Mouse (Mus musculus) monocyte, adult 5-6 weeks (primary cell): Measurements from ENCODE around the gene Ccdc57. TPM values are rescaled to one million over a fixed set of nuclear protein-coding genes. Genes with fewer than 3 reads are reported as not detected.

Experiments
- ATAC-seq: fragments of 153-309, 156-312 bp; replicated peaks from 2 replicates; pipeline ENCODE4 v1.8.0; 2017; ENCODE audit warnings: mild to moderate bottlenecking; ENCODE audit not compliant: low TSS enrichment, insufficient number of reproducible peaks, severe bottlenecking, poor library complexity, low FRiP score
- total RNA-seq: library from RNA; stranded (forward); fragments of 200-1000, 200-491, 200-594 nt; gene quantifications from 3 replicates; pipeline ENCODE4 v1.2.3, GENCODE M21; 2017

Gene Ccdc57
- total RNA-seq, 1 experiment from 2014 or later, result 0.57 TPM

DNA sequence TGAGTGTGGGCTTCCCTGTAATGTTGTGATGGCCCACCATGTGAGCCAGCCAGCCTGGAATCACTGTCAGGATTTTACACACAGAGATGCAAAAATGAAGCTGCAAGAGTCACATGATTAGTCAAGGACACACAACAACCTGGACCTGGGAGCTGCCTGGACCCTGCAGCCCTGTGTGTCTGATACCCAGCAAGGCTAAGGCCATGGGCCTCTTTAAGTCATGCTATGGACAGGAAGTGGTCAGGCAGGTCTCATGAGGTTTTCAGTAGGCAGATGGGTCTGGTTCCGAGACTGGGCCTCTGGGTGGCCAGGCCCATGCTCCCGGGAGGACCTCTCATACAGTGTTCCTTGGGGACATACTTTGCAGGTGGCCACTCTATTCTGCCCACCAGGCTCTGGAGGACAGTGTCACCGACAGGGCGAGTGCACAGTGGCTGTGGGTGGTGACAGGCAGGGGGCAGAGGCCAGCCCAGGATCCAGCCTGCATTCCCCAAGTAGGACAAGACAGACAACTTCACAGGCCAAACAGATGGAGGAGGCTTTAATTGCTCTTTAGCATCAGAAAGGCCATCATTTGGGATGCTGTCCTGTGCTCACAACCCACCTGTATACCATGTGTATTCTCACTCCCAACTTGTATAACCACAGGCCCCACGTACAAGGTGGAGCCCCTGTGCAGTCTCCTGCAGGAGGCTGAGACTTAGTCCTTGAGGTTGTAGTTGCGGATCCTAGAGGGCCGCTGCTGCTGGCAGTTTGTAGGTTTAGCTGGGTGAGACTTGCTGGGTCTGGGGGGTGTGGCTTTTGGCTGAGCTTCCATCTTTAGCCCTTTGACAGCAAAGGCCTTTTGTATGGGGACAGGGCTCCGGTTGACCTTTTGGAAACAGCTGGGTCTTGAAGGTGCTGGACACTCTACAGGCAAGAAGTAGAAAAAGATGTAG, 106.4 kb downstream of the Ccdc57 start:
- no peak for ATAC-seq

DNA sequence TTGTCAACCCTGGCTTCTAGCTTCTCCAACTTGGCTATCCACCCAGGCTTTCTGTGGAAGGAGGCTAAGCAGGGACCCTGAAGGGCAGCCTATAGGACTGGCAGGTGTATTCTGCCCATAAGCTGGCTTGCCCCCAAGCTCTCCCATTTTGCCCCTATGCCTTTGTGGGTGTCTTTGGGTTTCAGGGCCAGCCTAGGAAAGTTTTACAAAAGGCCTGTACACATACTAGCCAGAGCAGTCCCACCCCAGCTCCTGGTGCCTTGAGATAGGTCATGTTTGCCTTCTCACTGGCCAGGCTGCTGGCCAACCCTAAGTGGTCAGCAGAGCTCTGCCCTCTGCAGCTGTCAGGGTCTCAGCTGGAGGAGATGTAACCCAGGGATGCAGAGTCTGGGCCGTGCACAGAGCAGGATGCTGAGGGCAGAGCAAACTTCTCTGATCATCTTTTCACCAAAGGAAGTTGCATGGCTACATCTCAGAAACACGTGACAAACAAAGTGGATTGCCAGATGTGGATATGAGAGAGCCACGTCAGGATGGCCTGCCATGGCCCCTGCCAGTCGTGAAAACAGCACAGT, 107.3 kb downstream of the Ccdc57 start:
- ATAC-seq, result no peak

DNA sequence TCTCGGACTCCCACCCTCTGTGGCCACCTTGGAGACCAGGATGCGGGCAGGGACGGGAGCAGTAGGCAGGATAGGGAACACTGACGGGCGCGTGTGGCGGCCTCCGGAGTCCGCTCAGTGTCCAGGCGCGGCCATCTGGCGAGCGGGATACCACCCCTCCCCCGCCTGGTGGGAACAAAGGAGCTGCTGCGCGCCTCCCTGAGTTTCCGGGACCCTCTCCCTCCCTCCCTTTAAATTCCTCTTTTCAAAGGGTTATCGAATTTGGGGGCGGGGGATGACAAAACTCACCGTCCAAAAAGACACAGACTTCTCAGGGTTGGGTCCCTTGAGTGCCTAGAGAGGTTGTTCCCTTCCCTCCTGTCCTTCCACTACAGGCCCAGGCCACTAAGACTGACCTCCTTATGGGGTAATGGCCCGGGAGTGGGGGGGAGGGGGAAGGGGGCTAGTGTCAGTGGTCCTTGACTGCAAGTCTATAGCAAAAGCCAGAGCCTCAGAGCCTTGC, 107.8 kb downstream of the Ccdc57 start:
- peak; percentile 14; the same call in 1 of the 2 replicates for ATAC-seq

DNA sequence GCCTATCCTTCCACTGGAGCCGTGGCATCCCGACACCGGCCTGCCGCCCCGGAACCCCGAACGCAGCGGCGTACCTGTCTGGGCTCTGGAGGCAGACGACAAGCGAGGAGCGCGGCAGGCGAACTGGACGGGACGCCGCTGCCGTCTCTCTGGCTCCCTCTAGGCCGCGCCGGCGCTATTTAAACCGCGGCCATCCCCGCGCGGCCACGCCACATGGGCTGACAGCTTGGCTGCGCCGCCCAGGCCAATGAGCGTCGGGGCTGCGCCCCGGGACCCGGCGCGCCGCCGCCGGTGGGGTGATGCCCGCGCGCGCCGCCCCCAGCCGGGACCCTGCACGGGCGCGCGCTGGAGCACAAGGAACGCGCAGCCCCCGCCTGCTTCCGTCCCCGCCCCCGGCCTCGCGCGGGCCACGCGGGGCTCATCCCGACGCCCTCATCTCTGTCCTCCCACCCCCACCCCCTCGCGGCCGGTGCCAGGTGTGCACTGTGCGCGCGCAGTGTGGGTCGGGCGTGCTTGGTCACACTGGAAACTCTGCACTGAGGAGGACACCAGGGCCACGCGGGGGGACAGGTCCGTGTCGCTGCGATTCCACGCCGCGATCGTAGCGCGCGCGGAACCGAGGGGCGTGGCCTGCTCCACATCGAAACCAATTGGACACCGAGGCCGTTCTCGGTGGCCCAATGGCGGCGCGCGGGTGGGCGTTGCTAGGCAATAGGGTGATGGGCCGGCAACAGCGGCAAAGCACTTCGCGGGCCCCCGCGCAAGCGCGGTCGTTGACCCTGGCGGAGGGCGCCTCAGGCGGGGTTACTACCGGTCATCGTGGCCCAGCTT, 108.5 kb downstream of the Ccdc57 start, which contains the start of gene Fasn:
Gene Fasn, minus strand, starts transcription at position 592 of the 831 bp plus-strand sequence.
- peak; percentile 75 for ATAC-seq

DNA sequence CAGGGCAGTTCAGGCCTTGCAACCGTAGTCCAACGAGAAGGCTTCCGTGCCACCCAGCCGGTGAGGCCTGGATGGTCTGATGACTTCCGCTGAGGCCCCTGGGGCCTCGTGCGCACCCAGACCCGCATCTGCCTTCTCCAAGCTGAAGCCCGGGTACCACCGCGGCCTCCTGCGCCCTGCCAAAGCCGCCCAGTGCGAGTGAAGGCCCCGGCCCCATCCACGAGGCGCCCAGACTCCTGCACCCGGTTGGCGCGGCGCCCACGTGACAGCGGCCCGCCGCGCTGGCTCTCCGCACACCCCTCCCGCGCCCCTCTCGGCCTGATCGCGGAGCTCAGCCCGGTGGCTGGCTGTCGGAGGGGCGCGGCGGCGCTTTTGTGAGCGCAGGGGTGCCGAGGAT, 109.1 kb downstream of the Ccdc57 start:
- ATAC-seq, result no peak

DNA sequence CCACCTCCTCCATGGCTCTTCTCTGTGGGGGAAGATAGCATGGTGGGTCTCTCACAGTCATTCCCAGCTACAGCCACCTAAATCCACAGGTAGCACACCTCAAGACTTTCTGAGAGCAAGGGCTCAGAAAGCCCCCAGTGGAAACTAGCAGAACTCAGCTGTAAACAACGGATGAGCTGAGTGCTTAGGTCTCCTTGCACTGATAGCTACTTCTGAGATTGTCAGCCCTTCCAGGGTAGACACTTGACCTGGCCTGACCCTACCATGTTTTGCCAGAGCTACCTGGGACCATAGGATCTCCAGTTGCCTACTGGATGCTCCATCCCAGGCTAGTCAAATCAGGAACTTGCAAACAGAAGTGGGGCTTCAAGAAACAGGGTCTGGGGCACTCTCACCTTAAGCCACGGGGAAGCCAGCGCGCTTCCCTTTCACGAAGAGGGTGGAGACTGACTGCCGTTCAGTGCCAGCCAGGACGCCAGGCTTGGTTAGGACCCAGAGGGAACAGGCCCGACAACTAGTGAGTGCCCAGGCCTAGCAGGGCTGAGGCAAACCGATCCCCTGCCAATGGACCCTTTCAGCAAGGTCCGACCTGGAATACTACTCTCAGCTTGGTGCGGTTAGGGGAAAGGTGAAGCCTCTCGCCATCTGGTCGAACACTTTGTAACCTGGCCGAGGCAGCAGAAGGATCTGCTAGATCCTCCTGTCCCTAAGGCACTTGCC, 109.7 kb downstream of the Ccdc57 start:
- ATAC-seq, result 0 out of 2 replicates have a peak, but pooled peaks have one; percentile 7

DNA sequence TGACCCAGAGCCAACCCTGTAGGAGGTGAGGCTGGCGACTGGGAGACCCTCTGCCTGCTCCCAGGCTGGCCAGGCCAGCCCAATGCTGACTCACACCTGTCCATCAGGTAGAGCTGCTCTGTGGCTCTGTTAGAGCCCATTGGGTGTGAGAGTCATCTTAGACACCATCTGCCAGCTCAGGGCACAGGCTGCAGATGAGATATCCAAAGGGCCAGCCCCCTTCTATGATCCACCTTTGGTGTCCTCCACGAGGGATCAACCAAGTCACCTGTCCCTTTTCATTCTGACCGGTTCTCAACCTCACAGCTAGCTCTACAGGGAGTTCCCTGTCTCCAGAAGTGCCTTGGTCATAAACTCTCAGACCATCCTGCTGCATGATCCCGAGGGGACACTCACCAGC, 110.4 kb downstream of the Ccdc57 start:
- ATAC-seq, result no peak

DNA sequence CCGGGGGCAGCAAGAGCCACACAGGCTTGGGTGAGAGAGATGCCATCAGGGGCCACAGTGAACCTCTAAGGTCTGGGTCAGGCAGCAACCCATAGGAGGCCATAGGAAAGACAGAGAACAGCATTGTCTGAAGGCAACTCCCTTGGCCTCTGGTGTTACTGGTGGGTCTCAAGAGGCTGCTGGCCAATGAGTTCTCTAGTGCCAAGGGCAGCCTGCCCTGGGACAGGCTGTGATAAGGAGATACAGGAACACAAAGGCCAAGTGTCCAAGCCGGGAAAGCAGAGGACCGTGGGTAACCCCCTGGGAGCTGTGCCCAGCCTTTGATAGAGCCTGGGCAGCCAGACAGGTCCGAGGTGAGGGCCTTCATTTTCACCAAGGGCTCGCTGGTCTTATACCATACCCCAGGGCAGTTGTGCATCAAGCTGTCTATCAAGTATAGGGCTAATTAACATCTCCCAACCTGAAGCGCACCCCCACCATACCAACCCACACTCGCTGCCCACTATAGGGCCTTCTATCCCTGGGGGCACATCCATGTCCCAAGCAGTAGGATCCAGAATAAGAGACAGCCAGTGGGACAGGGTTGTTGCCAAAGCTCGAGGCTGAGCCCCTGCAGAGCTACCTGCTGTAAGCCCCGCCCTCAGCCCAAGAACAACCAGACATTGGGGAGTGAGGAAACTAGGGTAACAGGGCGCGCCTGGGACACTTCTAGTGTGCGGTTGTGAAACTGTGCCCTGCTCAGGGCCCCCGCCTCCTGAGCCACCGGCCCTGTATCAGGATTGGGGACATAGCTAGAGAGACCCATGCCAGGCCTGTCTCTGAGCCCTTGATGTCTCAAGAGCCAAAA, 111.4 kb downstream of the Ccdc57 start:
- ATAC-seq, result no peak

DNA sequence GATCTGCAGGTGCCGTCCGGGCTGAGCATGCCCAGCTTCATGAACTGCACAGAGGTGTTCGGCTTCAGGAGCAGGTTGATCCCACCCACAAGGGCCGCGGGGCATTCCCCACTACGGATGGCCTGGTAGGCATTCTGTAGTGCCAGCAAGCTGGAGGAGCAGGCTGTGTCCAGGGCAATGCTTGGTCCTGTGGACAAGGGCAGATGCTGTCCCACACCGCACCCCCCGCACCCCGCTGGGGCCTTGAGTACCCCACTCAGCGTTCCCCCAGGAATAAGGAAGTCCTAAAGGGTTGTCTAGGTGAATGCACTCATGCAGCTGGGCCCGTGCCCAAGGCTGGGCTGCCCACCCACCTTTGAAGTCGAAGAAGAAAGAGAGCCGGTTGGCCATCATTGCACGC, 112.1 kb downstream of the Ccdc57 start:
- no peak for ATAC-seq

DNA sequence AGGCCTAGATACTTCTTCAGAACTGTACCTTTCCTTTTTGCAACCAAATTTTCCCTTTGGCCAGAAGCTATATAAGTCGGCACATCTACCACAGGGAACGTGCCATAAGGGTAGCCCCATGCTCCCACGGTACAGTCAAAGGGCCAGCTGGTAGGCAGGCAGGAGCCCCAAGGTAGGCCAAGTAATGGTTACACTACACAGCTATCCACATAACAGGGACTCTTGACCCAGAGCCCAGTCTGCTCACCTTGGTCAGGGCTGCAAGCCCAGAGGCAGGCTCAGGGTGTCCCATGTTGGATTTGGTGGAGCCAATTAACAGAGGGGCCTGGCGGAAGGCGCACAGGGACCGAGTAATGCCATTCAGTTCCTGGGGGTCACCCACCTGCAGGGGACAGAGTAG, 113.1 kb downstream of the Ccdc57 start:
- no peak for ATAC-seq

DNA sequence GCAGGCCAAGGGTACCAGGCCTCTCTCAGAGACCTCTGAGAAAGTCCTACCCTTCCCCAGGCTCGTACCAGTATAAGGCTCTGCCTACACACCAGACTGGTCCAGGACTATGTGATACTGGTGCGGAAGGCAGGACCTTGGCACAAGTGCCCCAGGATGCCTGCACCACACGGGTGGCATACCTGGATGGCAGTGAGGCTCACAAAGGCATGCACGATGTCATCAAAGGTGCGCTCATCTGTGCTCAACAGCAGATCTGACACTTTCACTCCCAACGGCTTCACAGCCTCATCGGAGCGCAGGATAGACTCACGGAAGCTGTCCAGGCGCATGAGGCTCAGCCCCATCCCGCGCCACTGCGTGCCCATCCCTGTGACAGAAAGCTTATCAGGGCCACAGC, 114.4 kb downstream of the Ccdc57 start:
- ATAC-seq, result no peak

DNA sequence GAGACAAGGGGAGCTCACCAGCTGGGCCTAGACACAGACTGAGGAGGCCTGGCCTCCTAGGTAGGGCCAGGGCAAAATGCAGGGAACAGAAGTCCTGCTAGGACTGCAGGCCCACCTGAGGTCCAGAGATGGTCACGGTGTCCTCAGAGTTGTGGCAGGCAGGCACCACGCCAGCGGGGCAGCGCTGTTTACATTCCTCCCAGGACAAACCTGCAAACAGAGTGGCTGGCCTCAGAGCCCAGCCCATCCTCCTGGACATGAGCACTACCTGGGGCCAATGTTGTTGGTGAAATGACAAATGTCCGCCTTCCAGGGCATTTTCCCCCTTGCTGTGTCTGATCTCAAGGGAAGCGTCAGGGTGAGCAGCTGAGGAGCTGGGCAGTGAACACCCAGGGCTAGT, 115.3 kb downstream of the Ccdc57 start:
- no peak for ATAC-seq

DNA sequence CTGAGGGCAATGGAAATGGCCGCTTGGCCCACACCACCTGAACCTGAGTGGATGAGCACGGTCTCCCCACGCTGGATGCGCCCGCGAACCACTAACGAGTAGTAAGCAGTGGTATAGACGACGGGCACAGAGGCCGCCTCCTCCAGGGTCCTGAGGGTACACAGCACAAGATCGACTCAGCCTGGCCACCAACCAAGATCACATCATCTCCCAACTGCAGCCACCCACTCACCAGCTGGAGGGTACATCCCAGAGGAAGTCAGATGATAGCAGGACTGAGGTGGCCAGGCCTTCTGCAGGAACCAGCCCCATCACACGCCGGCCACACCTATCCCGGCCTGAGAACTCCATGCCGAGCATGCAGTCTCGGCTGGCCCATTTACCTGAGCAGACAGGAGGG, 120.6 kb downstream of the Ccdc57 start:
- ATAC-seq, result no peak

DNA sequence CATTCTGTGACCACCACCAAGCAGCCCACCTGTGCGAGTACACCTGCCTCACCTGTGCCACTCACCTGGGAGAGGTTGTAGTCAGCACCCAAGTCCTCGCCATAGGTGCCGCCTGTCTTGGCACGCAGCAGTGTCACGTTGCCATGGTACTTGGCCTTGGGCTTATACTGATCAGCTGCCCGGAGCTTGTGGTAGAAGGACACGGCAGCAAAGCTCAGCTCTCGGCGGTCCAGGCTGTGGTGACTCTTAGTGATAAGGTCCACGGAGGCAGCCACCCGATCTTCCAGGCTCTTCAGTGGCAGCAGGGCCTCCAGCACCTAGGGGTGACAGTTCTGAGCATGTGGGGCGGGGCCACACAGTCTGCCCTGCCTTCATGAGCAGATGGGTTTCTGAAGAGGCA, 124.7 kb downstream of the Ccdc57 start:
- no peak for ATAC-seq

DNA sequence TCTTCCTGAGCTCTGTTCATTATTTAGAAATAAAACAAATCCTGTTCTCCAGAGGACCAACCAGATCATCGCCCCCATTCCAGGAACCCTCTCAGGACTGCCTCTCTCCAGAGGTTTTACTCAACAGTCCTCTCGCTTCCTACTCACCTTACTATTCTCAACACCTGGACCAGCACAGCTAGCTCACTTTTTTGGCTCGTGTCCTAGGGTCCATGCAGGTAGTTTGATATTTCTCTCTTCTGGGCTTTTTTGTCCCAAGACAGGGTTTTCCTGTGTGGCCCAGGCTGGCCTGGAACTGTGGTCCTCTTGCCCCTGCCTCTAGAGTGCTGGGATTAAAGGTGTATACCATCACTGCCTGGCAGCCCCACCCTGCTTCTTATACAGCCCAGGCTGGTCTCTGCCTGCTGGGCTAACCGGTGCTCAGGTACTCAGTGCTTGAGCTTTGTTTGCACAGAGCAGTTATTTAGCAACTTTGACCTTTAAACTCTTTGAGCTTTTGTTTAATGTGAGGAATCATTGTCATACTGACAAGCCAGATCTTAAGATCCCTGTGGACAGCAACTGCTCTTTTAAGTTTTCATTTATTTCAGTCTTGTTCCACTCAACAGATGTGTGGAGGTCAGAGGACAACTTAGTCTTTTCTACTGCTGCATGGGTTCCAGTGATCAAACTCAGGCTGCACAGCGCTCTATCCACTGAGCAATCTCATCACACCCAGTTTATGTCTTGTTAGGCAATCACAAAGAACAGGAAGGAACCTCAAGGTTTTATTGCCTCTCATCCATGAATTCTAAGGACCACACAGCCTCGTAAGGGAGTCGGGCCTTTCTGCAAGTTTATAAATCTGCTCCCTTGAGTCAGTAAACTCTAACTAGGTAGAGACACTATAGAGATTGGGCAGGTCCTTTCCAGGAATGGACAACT, 127.0 kb downstream of the Ccdc57 start:
- no peak for ATAC-seq

DNA sequence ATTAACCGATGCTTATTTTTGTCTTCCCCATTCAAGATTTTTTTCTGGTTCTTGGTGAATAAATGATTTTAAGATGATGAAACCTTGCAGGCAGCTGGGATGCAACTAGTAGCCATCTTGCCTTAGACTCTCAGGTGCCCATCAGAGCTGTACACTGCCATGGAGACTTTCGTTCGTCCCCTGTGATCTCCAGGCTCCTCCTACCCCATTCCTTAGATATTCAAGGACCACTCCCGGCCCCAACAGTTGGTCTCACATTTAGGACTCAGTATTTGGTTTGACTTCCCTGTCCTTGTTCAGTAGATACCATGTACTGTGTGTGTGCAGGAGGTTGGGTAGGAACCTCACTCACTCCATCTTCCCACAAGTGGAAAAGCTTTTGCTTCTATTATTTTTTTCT, 127.9 kb downstream of the Ccdc57 start:
- ATAC-seq, result no peak

DNA sequence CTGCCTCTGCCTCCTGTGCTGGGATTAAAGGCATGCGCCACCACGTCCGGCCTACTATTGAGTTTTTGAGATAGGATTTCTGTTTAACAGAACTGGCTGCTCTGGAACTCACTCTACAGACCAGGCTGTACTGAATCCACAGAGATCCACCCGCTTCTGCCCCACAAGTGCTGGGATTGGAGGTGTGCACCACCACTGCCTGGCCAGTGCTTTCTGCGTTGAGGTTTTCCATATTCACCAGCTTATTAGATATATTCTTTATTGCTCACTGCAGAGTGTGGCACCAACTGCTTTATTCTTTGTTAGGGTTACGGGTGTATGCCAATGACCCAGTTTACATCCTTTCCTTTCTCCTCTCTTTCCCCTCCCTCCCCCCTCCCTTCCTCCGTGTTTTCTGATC, 128.4 kb downstream of the Ccdc57 start:
- ATAC-seq, result no peak
